Comparison of ENCODE assay signal across 36 mouse cellular contexts in the genomic region with DNA sequence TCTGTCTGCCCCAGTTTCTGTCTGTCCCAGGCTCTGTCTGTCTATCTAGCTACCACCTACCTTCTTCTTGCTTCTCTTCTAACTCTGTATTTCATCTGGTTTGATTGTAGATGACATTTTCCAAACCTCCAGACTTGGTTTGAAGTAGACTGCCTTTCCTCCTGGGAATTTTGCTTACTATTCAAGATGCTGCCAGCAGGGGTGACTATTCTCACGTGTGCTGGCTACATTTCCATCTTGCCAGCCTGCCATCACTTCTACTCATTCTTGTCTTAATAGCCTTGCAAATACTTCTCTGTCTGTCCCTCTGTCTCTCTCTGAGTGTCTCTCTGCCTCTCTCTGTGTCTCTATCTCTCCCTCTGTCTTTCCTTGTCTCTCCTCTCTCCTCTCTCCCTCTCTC. TPM values are rescaled to one million over a fixed set of nuclear protein-coding genes. Genes with fewer than 3 reads are reported as not detected.
DNase-seq lines count a peak whose midpoint lies in the region; TF ChIP-seq lines count a peak whose summit lies in the region.
"Had no signal": no experiment of that assay in that cellular context is flagged by ENCODE, and none has a peak within 500 bp of the region (broad histone marks: within the 10 kb centered on the region; RNA-seq: fewer than 3 reads in every experiment).

No protein-coding gene starts in this region.

- DNase-seq in layer of hippocampus, adult 2 months (ENCODE audit: low spot score in 2 of 2), result no peak
- DNase-seq in layer of hippocampus, adult 8-10 months (ENCODE audit: low spot score in 2 of 2), result no peak
- DNase-seq in retina, embryonic 14.5 days (ENCODE audit: low spot score), result peak; percentile 7
- no peak for DNase-seq in retina, postnatal 1 day
- peak; percentile 45 for DNase-seq in brain, adult 2 months (ENCODE audit: low read depth, low spot score)
- no peak for DNase-seq in heart, postnatal 36 days
- no peak for DNase-seq in frontal cortex, postnatal 36 days (ENCODE audit: low spot score in 2 of 2)
- DNase-seq: adrenal gland, postnatal 14 days; cerebellum, adult 18-20 months; cerebellum, postnatal 10 days; heart, adult 2 months; kidney, adult 9 months; kidney, postnatal 14 days; lung, adult 2 months; right cerebral cortex, adult 18-20 months; spleen, adult 18-20 months; thymus, adult 2 months; thymus, postnatal 36 days had no signal

- TF ChIP-seq CTCF in layer of hippocampus, adult 2 months (conservative IDR thresholded peaks at IDR 0.05), result peak; percentile 45

- H3K4me3 ChIP-seq in layer of hippocampus, adult 2 months, result no peak overlapping the region
- H3K4me3 ChIP-seq: forebrain, embryonic 15.5 days; heart, adult 2 months; heart, embryonic 12.5 days; intestine, embryonic 15.5 days; limb, embryonic 10.5 days; limb, embryonic 15.5 days; midbrain, embryonic 10.5 days; neural tube, embryonic 15.5 days had no signal

- intact Hi-C loops in heart, postnatal 36 days (cut with DNase I), result no loop called here

- no peak overlapping the region for H3K27ac ChIP-seq in layer of hippocampus, adult 2 months
- H3K27ac ChIP-seq: forebrain, embryonic 15.5 days; heart, adult 2 months; intestine, embryonic 15.5 days; limb, embryonic 10.5 days; limb, embryonic 15.5 days; liver, embryonic 14.5 days; midbrain, embryonic 10.5 days; neural tube, embryonic 15.5 days had no signal

RNA-seq across cellular contexts. Expression of a gene that starts 2.5 kb away (rescaled TPM):
- not detected for total RNA-seq in layer of hippocampus, adult 2 months (2021)
- under 1 TPM in 1 of 4 experiments, not detected in 3; 0.33 TPM for total RNA-seq in layer of hippocampus, adult 8-10 months (2022)
- total RNA-seq in heart, postnatal 36 days (2021), result not detected
- total RNA-seq: adrenal gland, postnatal 14 days; CH12.LX; gastrocnemius, adult 8-10 months; gastrocnemius, postnatal 4 days; heart, adult 2 months; hematopoietic stem cell, adult 5-6 weeks; layer of hippocampus, adult 18-20 months; layer of hippocampus, postnatal 25 days; megakaryocyte progenitor cell, adult 5-6 weeks; monocyte, adult 5-6 weeks had no signal

RNA-seq across cellular contexts. Expression of a gene that starts 15.1 kb away (rescaled TPM):
- under 1 TPM in 1 of 2 experiments, not detected in 1; 0.32 TPM for total RNA-seq in layer of hippocampus, adult 2 months (2021)
- total RNA-seq in layer of hippocampus, adult 8-10 months (2022), result under 1 TPM in 1 of 4 experiments, not detected in 3; 0.45 TPM
- not detected for total RNA-seq in heart, postnatal 36 days (2021)
- total RNA-seq: ES-E14; gastrocnemius, adult 8-10 months; gastrocnemius, postnatal 4 days; heart, adult 2 months; hematopoietic stem cell, adult 5-6 weeks; layer of hippocampus, adult 18-20 months had no signal

RNA-seq across cellular contexts. Expression of a gene that starts 40.3 kb away (rescaled TPM):
- not detected for total RNA-seq in layer of hippocampus, adult 2 months (2021)
- not detected for total RNA-seq in layer of hippocampus, adult 8-10 months (2022)
- not detected for total RNA-seq in heart, postnatal 36 days (2021)
- total RNA-seq: adrenal gland, postnatal 14 days; CH12.LX; ES-E14; gastrocnemius, adult 8-10 months; gastrocnemius, postnatal 4 days; heart, adult 2 months; hematopoietic stem cell, adult 5-6 weeks; layer of hippocampus, adult 18-20 months; layer of hippocampus, postnatal 25 days; left cerebral cortex, postnatal 10 days; megakaryocyte progenitor cell, adult 5-6 weeks; monocyte, adult 5-6 weeks had no signal

RNA-seq across cellular contexts. Expression of a gene that starts 42.5 kb away (rescaled TPM):
- not detected for total RNA-seq in layer of hippocampus, adult 2 months (2021)
- total RNA-seq in layer of hippocampus, adult 8-10 months (2022), result not detected
- total RNA-seq in heart, postnatal 36 days (2021), result not detected
- total RNA-seq: CH12.LX; gastrocnemius, adult 8-10 months; gastrocnemius, postnatal 4 days; heart, adult 2 months; hematopoietic stem cell, adult 5-6 weeks; layer of hippocampus, adult 18-20 months; layer of hippocampus, postnatal 25 days; left cerebral cortex, postnatal 10 days; megakaryocyte progenitor cell, adult 5-6 weeks; monocyte, adult 5-6 weeks had no signal

RNA-seq across cellular contexts. Expression of a gene that starts 53.9 kb away (rescaled TPM):
- not detected for total RNA-seq in layer of hippocampus, adult 2 months (2021)
- total RNA-seq in layer of hippocampus, adult 8-10 months (2022), result not detected
- total RNA-seq in heart, postnatal 36 days (2021), result not detected
- total RNA-seq: adrenal gland, postnatal 14 days; CH12.LX; ES-E14; gastrocnemius, adult 8-10 months; gastrocnemius, postnatal 4 days; heart, adult 2 months; hematopoietic stem cell, adult 5-6 weeks; layer of hippocampus, adult 18-20 months; layer of hippocampus, postnatal 25 days; left cerebral cortex, postnatal 10 days; megakaryocyte progenitor cell, adult 5-6 weeks; monocyte, adult 5-6 weeks had no signal

Comparison
In these comparisons a context has a peak if more than half of its experiments do, and no peak if none do; other contexts are left out.
1. DNase-seq: peak in retina, embryonic 14.5 days (single experiment) and brain, adult 2 months (single experiment); none in layer of hippocampus, adult 2 months (0 of 2), layer of hippocampus, adult 8-10 months (0 of 2), retina, postnatal 1 day (single experiment), heart, postnatal 36 days (0 of 2) and frontal cortex, postnatal 36 days (0 of 2).